Mouse (Mus musculus) hindlimb bud, embryonic 11.5 days (tissue): Measurements from ENCODE around the gene Klhl26.
"Not testable (repeated sequence)": the region's sequence is repeated elsewhere in the genome, so short reads cannot be mapped to it uniquely, and the experiment has no call there.

ENCODE experiments used
- DNase-seq: peaks from one replicate; pipeline ENCODE4 v3.0.0-alpha.2; 2012; ENCODE audit warnings: low read depth, low spot score; ENCODE audit errors: extremely low spot score

Gene Klhl26

DNA sequence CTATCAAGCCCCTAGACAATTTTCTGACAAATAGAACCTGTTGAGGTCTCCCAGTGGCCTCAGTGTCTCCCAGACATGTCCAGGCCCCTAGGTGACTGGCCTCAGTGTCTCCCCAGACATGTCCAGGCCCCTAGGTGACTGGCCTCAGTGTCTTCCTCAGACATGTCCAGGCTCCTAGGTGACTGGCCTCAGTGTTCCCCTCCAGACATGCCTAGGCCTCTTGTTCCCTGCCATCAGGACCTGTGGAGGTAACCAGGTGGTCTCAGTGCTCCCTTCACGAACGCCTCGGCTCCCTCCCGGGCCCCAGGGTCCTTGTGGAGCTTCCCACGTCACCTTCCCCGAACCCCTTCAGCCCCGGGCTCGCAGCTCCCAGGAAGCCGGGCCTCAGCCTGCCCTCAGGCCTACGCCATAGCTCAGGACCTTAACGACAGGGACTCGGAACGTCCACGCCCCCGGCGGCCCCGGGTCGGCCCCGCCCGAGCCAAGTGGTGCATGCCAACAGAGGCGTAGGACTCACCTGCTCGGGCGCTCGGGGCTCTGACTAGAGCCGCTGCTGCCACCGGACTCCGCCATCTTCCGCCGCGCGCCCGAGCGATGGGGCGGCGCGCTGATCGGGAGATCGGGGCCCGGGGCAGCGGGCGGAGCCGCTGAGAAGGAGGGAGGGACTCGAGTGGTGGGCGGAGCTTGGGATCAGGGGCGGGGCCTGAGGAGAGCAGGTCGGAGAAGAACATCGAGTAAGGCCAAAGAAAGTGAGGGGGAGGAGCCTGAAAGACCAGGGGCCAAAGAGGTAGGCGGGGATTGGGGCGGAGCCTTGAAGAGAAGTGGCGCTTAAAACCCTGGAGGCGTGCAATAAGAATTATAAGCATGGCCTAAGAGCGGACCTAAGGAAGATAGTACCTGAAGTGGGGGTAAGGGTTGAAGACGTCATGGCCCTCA lies at the start of gene Klhl26:
TSS of gene Klhl26 (minus strand) at position 636 of the 936 bp plus-strand sequence.
- peak; percentile 80 for DNase-seq

DNA sequence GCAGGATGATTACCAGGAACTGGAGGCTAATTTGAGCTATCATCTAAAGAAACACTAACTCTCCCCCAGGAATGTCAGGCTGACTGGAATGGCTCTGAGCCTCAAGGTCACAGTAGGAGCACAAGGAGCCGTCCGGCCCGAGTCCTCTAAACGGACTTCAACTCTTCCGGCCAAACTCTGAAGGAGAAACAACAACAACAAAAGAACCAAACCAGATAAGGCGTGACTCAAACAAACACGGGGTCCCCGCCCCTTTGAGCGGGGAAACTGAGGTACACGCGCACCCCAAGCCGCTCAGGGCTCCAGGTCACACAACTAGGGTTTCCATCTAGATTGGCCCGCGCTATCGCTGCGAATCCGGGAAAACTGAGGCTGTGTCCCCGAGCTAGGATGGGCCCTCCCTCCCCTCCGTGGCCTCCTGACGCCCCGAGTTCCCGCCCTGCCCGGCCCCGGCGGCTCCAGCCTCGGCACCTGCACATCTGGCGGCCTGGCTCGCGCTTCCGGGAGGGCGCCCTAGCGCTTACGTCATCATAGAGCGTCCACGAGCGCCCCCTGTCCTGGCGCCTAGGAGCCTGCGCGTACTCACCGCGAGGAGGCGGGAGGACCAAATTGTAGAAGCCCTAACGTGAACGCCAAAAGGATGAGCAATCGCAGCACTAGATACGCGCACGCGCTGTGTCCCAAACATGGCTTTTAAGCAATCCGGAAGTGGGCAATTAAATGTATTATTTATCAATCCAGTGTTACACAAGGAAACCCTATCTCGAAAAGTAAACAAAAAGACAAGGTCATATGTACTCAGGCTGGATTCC lies 46.0 kb upstream of the Klhl26 start:
- peak; percentile 86 for DNase-seq

DNA sequence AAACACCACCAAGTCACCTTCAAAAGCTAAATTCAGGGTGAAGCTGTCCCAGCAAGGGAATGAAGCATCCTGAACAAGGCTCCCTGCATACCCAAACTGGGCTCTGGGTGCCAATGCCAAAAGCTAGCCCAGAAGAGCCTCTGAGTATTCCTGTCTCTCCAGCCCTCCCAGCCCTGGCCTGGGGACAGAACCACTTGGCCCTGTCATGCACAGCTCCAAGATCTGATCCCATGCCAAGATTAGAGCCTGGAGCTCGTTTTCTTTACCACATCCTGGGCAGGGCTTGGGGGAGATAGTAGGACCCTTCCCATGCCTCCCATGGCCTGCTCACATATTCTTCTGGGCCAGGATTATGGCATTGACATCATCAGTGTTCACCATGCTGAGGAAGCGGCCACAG lies 42.8 kb upstream of the Klhl26 start:
- DNase-seq, result no peak

DNA sequence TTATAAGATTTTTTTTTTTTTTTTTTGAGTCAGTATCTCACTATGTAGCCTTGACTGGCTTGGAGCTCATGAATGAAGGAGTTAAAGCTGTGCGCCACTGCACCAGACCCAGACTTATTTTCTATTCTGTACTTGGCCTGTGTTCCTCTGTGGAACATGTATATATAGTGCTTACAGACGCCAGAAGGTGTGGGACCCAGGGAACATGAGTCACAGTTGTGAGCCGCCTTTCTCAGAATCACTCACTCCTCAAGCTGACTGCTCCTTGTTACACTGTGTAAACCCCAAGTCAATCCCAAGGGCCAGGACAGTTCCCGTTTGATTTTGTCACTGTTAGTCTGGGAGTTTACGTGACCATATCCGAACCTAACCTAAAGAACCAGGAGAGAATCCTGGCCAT lies 42.3 kb upstream of the Klhl26 start:
- no peak for DNase-seq

DNA sequence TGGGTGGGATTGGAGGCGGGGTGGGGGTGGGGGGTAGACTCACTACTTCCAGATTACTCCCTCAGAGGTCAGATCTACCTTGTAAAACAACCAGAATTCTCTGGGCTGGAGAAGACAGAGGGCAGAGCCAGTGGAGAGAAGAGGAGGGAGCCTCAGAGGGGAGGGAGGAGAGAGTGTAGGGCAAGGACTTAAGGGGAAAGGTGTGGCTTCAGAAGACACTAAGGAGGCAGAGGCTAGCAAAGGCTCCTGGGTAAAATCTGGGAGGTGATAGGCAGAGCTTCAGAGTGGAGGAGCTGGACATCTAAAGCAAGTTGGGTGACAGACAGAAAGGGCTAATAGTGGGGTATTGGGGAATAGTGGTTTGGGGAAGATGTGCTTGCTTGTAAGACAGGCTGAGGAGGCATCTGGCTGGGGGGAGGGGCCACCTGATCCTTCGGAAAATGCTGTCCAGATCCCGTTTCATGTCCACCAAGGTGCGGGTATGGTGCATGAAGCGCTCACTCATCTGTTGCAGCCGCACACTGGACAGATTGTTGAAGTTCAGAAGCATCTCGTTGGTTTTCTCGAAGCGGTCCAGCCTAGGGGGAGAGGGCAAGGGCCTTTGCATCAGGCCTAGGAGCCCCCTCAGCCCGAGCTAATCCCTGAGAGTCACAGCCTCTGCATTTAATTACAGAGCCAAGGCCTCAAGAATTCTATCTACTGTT lies 41.3 kb upstream of the Klhl26 start:
- no peak for DNase-seq

DNA sequence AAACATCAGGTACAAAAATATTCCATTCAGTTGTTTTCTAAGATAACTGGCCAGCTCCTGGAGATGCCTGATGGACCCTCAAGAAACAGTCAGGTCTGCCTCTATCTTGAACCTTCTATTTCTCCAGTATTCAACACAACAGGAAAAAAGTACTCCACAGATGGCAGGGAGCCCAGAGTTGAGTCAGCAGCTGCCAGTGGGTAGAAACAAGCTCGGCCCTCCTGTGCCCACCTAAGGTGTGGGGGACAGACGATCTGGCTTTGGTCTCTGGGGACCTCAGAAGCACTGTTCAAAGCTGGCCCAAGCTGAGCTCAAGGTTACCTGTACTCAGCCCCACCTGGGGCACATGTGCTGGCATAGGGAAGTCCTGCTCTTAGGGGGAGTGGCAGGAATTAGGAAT lies 36.7 kb upstream of the Klhl26 start:
- DNase-seq, result no peak

DNA sequence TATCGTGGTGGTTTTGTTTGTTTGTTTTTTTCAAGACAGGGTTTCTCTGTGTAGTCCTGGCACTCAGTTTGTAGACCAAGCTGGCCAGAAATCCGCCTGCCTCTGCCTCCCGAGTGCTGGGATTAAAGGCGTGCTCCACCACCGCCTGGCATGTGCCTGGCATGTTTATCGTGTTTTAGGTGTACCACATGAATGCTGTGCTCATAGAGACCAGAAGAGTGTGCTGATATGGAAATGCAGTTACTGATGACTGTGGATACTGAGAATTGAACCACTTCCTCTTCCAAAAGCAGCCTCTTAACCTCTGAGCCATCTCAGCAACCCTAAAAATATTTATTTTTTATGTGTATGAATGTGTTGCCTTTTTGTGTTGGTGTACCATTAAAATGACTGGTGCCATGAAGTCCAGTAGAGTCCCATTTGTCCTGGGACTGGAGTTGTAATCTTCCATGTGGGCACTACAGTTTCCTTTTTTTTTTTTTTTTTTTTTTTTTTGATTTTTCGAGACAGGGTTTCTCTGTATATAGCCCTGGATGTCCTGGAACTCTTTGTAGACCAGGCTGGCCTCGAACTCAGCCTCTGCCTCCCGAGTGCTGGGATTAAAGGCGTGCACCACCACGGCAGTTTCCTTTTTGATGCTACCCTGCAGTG lies 35.6 kb upstream of the Klhl26 start:
- DNase-seq, result no peak

DNA sequence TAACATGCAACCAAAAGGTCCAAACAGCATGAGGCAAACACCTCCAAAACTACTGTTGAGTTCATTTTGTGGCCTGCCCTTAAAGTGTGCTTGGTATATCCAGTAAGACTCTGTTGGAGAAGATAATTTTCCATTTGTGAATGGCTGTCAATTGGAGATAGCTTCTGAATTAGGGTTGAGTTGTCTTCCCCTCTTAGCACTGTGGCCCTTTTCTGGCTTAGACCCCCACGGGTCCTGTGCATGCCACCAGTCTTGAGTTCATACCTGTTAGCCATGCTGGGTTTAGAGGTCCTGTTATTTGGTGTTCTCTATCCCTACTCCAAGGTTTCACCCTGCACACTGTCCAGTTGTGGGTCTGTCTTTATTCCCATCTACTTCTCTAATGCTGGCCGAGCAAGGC lies 35.0 kb upstream of the Klhl26 start:
- no peak for DNase-seq

DNA sequence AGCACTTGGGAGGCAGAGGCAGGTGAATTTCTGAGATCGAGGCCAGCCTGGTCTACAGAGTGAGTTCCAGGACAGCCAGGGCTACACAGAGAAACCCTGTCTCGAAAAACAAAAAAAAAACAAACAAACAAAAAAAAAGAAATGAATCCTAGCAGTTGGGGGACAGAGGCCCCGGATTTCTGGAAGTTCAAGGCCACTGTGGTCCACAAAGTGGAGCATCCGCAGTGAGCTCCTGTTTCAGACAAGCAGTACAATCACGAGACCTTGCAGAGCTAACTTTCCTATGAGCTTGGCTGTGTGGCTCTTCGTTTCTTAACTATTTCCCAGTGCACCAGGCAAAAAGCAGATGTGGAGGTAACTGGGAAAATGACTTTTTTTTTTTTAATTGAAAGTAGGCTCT lies 34.4 kb upstream of the Klhl26 start:
- not testable (repeated sequence) for DNase-seq

DNA sequence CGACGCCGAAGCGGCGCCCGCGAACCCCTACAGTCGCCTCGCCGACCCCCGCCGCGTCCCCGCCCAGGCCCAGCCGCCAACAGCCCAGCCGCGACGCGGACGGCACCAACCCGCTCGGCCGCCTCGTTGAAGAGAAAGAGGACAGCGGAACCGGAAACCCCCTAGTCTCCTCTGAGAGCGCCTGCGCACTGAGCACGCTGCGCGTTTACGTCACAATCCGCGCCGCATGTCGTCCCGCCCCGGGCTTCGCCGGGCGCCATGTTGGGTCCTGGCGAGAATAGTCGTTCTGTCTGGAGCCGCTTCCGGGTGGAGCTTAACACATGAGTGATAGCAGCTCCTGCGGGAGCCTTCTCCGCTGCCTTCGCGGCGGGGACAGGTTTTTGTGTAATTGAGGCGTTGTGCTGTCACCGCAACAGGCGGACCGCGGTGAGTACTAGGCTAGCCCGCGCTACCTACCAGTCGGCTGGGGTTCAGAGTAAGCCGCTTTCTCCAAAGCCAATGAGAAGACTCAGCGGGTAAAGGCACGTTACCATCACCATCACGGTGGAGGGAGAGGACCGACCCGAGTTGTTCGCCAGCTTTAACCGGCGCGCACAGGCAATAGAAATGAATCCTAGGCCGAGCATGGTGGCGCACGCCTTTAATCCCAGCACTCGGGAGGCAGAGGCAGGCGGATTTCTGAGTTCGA lies 33.6 kb upstream of the Klhl26 start, which contains the start of gene Uba52:
TSS of gene Uba52 (minus strand) at position 574 of the 688 bp plus-strand sequence.
- no peak for DNase-seq

DNA sequence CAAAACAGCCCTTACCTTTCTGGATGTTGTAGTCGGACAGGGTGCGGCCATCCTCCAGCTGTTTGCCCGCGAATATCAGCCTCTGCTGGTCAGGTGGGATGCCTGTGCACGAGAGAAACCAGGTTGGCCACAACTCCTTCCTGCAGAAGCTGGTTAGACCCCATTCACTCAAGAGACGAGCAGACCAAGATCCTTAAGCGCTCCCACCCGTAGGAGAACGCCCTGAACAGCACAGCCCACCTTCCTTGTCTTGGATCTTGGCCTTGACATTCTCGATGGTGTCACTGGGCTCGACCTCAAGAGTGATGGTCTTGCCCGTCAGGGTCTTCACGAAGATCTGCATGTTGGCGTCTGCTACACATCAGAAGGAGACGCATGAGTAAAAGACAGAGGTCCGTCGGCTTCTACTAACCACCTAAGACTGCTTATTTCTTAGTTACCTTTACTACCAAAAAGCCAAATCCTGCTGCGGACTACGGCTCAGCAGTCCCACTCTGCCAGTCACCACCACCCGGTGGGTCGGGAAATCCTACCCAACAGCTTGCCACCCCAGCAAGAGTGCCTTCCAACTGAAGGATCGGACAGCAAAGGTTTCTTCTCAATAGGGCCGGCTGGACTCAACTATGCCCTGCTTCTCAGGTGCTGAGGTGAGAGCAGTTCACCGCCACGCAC lies 32.6 kb upstream of the Klhl26 start:
- DNase-seq, result no peak

DNA sequence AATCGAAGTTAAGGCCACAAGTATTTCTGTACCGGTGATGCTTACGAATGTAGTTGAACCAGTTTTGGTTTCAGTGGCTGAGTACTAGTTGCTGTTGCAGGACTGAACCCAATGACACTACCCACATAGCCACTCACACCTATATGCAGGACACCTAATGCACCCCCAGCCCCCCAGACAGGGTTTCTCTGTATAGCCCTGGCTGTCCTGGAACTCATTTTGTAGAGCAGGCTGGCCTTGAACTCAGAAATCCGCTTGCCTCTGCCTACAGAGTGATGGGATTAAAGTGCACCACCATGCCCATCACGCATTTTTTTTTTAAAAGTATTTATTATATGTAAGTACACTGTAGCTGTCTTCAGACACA lies 30.2 kb upstream of the Klhl26 start:
- no peak for DNase-seq

DNA sequence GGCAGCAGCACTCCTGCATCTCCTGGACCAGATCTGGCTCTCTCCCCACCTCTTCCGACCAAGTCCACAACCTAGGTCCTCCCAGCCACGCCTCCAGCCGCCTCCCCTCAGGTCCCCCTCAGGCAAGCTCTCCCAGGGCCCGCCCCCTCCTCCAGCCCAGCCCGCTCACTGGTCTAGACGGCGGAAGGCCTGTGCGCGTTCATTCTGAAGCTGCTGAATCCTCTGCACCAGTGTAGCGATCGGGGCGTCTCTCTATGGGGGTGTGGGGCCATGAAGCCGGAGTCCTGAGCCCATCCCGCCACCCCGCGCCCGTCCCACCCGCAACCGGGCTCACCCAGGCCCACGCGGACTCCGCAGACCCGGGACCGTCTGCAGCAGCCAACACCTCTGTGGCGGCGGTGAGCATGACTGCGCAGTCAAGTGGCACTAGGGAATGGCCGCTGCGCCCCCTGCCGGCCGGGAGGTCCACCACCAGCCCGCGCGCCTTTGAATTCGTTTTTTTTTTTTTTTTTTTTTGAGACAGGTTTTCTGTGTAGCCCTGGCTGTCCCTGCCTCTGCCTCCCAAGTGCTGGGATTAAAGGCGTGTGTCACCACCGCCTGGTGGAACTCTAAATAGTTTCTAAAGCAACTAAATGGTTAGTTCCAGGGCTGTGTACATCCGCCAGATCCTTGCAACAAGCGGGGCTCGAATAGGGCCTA lies 29.7 kb upstream of the Klhl26 start, which contains the start of gene Rex1bd:
TSS of gene Rex1bd (minus strand) at position 425 of the 699 bp plus-strand sequence.
- DNase-seq, result no peak

DNA sequence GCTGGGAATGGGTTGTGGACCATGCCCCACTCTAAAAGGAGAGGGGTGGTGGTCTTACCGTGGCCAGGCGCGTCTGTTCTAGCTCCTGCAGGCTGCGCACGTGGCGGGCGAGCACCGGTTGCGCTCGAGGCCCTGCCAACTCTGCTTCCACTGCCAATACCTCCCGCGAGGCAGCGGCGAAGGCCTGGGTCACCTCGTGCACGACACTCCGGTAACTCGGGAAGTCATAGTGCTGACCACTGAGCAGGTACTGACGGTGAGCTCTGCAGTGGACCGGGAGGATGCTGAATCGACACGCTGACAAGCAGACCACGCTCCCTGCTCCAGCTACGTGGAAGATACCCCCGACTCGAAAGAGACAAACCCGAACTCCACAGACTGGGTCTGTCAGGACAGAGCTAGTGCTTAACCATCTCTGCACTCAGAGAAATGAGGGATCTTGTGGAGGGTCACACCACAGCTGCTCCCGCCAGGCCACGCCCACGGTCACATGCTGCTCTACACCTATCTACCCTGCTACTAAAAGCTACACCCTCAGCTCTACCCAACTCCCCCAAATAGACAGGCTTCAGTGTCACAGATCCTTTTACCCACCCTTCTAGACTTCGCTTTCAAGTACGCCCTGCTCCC lies 29.0 kb upstream of the Klhl26 start:
- no peak for DNase-seq

DNA sequence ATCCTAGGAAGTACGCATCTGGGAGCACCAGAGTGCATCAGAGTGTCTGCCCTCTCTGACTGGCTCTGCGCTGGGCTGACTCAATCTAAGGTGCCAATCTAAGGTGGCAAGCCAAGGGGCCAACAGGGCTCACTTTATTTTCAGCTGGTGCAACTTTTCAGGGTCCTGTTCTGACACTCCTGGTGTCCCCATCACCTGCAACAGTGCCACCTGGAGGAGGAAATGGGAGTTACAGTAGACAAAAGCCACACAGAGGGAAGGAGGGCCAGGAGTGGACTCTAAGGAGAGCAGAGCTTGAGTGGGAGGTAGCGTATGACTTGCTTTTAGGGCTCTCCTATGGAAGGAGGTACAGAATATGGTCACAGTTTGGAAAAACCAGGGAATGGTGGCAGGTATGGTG lies 28.1 kb upstream of the Klhl26 start:
- no peak for DNase-seq

DNA sequence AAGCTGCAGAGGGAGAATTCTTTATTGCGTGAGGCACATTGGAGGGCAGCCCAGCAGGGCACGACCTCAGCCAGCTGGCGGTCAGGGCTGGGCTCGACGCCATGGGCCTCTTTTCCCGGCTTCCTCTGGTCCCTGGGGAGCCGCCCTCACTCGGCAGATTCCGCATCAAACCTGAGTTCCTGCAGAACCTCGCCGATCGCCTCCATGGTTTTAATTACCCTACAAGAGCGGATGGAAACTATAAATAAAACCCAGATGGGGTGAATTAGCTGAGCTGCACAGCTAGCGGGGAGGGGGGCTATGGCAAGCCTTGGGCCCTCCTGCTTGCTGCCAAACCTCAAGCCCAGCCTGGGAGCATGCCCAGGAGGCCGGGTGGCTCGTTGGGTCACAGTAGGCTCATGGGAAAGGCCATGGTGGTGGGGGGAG lies 27.5 kb upstream of the Klhl26 start:
- DNase-seq, result no peak

DNA sequence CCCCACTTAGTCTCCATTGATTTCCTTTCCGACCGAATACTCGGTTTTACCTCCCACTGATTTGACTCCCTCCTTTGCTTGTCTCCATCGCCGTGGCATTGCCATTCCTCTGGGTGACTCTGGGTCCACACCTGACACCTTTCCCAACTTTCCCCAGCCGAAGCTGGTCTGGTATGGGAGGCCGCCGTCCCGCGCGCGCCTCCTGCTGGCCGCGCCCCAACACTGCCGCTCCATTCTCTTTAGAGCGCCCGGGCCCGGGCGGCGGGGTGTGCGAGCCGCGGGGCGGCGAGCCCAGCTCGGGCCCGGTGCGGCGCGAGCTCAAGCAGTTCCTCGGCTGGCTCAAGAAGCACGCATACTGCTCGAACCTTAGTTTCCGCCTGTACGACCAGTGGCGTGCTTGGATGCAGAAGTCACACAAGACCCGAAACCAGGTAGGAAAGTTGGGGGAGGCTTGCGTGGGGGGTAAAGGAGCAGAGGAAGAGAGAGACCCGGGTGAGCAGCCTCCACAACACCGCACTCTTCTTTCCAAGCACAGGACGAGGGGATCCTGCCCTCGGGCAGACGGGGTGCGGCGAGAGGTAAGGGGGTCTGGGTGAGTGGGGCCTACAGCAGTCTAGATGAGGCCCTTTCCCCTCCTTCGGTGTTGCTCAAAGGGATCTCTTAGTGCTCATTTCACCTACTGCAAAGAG lies 26.4 kb upstream of the Klhl26 start:
- no peak for DNase-seq

DNA sequence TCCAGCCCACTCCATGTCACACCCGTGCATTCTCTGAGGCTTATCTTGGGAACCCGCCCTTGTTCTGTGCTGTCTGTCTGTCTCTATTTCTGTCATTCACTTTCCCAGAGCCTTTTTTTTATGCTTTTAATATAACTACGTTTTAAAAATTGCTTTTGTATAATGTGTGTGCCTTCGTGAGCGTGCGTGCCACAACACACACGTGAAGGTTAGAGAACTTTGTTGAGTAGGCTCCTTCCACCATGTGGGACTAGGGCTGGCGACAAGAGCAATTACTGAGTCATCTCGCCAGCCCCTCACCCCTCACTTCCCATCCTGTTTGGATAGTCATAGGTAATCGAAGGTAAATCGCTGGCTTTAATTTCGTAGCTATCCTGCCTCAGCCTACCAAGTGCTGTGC lies 25.8 kb upstream of the Klhl26 start:
- no peak for DNase-seq
